Mouse (Mus musculus) CD8-positive naive resting alpha-beta T cell, adult 2 months (primary cell): ENCODE measurements around the gene Olfr390.

Experiments used
- DNase-seq, 2 experiments: peaks; one replicate each; pipeline ENCODE4 v3.0.0; 2022; ENCODE audit warnings: low read depth in 2 of 2, low spot score in 2 of 2

Gene Olfr390

GRCm38 (mm10) chr11:73782664-73783063 lies at the start of gene Olfr390:
Olfr390 (plus strand) TSS chr11:73782964.
- DNase-seq: no peak

GRCm38 (mm10) chr11:73759115-73759514 lies 23.6 kb upstream of the Olfr390 start:
- no peak for DNase-seq

DNA sequence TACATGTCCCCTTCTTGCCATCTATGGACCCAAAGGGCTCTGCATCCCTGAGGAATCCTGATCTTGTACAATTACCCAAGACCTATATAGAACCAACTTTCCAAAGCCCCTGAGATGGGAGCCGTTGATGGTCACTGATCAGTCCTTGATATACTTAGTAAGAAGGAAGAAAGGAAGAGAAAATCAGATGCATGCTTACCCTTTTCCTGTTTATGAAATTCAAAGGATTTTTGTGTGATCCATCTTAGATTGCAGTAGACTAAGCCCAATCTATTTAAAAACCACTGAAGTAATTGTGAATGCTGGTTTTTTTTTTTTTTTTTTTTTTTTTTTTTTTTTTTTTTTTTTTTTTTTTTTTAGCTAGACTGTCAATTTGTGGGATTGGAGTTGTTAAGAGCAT lies 2.2 kb upstream of the Olfr390 start, which contains the start of gene Olfr389:
Gene Olfr389, minus strand, starts transcription at position 101 of the 400 bp plus-strand sequence.
- DNase-seq: no peak

GRCm38 (mm10) chr11:73802952-73803351 lies 20.2 kb downstream of the Olfr390 start, which contains the start of gene Olfr391-ps:
Olfr391-ps (minus strand) TSS chr11:73803052.
- no peak for DNase-seq

DNA sequence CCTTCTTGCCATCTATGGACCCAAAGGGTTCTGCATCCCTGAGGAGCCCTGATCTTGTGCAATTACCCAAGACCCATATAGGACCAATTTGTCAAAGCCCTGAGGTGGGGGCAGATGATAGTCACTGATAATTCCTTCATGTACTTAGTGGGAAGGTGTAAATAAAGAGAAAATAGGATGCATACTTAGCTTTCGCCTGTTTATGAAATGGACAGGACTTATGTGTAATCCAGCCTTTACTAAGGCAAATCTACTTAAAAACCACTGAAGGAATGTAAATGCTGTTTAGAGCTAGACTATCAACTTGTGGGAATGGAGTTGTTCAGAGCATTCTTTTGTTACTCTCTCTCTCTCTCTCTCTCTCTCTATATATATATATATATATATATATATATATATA lies 34.2 kb downstream of the Olfr390 start, which contains the start of gene Olfr392:
Gene Olfr392, minus strand, starts transcription at position 101 of the 400 bp plus-strand sequence.
- no peak for DNase-seq
